ENCODE assay signal across 22 mouse cellular contexts in genomic region chr11:104560971-104561370, GRCm38 (mm10). TPM values are rescaled to one million over a fixed set of nuclear protein-coding genes. Genes with fewer than 3 reads are reported as not detected.
A peak's percentile ranks its signal among the peaks of the same experiment; 100 is the strongest.
DNase-seq lines count a peak whose midpoint lies in the region; ATAC-seq and TF ChIP-seq lines count a peak whose summit lies in the region.
"Had no signal": no experiment of that assay in that cellular context is flagged by ENCODE, and none has a peak within 500 bp of the region (broad histone marks: within the 10 kb centered on the region; RNA-seq: fewer than 3 reads in every experiment).

No protein-coding gene starts in this region.

- H3K9me3 ChIP-seq in heart, embryonic 12.5 days (replicated peaks) = no peaks in the 10 kb centered on the region
- H3K9me3 ChIP-seq in liver, postnatal 0 days (ENCODE audit: low read length) = no peaks in the 10 kb centered on the region
- H3K9me3 ChIP-seq: embryonic facial prominence, embryonic 13.5 days; hindbrain, embryonic 10.5 days; limb, embryonic 12.5 days; liver, embryonic 12.5 days; lung, embryonic 15.5 days had no signal

- no peaks in the 10 kb centered on the region for H3K36me3 ChIP-seq in heart, embryonic 12.5 days
- H3K36me3 ChIP-seq in liver, postnatal 0 days (replicated peaks; ENCODE audit: insufficient read depth, low read length) = no peaks in the 10 kb centered on the region
- H3K36me3 ChIP-seq: embryonic facial prominence, embryonic 13.5 days; hindbrain, embryonic 10.5 days; limb, embryonic 12.5 days; liver, embryonic 12.5 days; lung, embryonic 15.5 days had no signal

- WGBS in heart, embryonic 12.5 days = 15% methylated on average over 2 of the region's 2 CpGs
- 61% methylated on average over 2 of the region's 2 CpGs for WGBS in liver, postnatal 0 days (ENCODE audit: insufficient replicate concordance)

- intact Hi-C loops in heart, postnatal 36 days (cut with DNase I) = no loop called here

- H3K27ac ChIP-seq in heart, embryonic 12.5 days (ENCODE audit: poor library complexity, severe bottlenecking) = peak overlapping the region; percentile 86
- H3K27ac ChIP-seq in liver, postnatal 0 days (ENCODE audit: low read depth) = no peak overlapping the region
- H3K27ac ChIP-seq: embryonic facial prominence, embryonic 13.5 days; hindbrain, embryonic 10.5 days; hindbrain, postnatal 0 days; limb, embryonic 12.5 days; liver, embryonic 12.5 days; lung, embryonic 15.5 days had no signal

- H3K4me2 ChIP-seq in heart, embryonic 12.5 days = peak overlapping the region; percentile 21; the same call in 1 of the 2 replicates
- no peak overlapping the region for H3K4me2 ChIP-seq in liver, postnatal 0 days (ENCODE audit: low read depth, low read length)
- H3K4me2 ChIP-seq: embryonic facial prominence, embryonic 13.5 days; limb, embryonic 12.5 days; liver, embryonic 12.5 days; lung, embryonic 15.5 days had no signal

- H3K4me1 ChIP-seq in heart, embryonic 12.5 days (replicated peaks) = peaks cover 52% of the 10 kb centered on the region
- no peaks in the 10 kb centered on the region; the same call in 1 of the 2 replicates for H3K4me1 ChIP-seq in liver, postnatal 0 days (ENCODE audit: insufficient read depth)
- H3K4me1 ChIP-seq: embryonic facial prominence, embryonic 13.5 days; limb, embryonic 12.5 days; lung, embryonic 15.5 days had no signal

- DNase-seq in adrenal gland, adult 2 months = peak; percentile 35
- no peak for DNase-seq in adrenal gland, postnatal 4 days (ENCODE audit: low spot score in 2 of 2)
- DNase-seq in heart, postnatal 36 days = no peak
- peak; percentile 40 for DNase-seq in fibroblast of lung, adult 2 months (ENCODE audit: low read depth)
- no peak for DNase-seq in left cerebral cortex, adult 11 months (ENCODE audit: low spot score)
- no peak for DNase-seq in liver, postnatal 0 days
- DNase-seq: cerebellum, adult 11 months; cerebellum, postnatal 14 days; lung, postnatal 4 days; right cerebral cortex, adult 18-20 months; thymus, postnatal 14 days had no signal

- no peaks in the 10 kb centered on the region for H3K27me3 ChIP-seq in heart, embryonic 12.5 days (replicated peaks)
- no peaks in the 10 kb centered on the region for H3K27me3 ChIP-seq in liver, postnatal 0 days (ENCODE audit: insufficient read depth, low read length)
- H3K27me3 ChIP-seq: CH12.LX; embryonic facial prominence, embryonic 13.5 days; limb, embryonic 12.5 days; lung, embryonic 15.5 days had no signal

- no peak overlapping the region for H3K4me3 ChIP-seq in heart, embryonic 12.5 days
- no peak overlapping the region for H3K4me3 ChIP-seq in liver, postnatal 0 days (ENCODE audit: low read depth, low read length)
- H3K4me3 ChIP-seq: embryonic facial prominence, embryonic 13.5 days; hindbrain, embryonic 10.5 days; limb, embryonic 12.5 days; liver, embryonic 12.5 days; lung, embryonic 15.5 days had no signal

- no peak for TF ChIP-seq CTCF in liver, postnatal 0 days (IDR thresholded peaks at IDR 0.05; ENCODE audit: low read depth)

- H3K9ac ChIP-seq in heart, embryonic 12.5 days = no peak overlapping the region
- no peak overlapping the region for H3K9ac ChIP-seq in liver, postnatal 0 days (replicated peaks)
- H3K9ac ChIP-seq: embryonic facial prominence, embryonic 13.5 days; limb, embryonic 12.5 days; liver, embryonic 12.5 days; lung, embryonic 15.5 days had no signal

- no peak for ATAC-seq in heart, embryonic 12.5 days (ENCODE audit: insufficient number of reproducible peaks, low FRiP score)
- no peak for ATAC-seq in liver, postnatal 0 days
- no peak for ATAC-seq in granulocyte monocyte progenitor cell, adult 5-6 weeks (replicated peaks; ENCODE audit: poor library complexity, severe bottlenecking)
- ATAC-seq: forebrain, embryonic 16.5 days; hindbrain, postnatal 0 days; intestine, postnatal 0 days; liver, embryonic 12.5 days had no signal

- no peak for TF ChIP-seq EP300 in liver, postnatal 0 days (IDR thresholded peaks at IDR 0.05; ENCODE audit: low read depth)

RNA-seq across cellular contexts. Expression of gene Myl4, which starts 10.5 kb away (rescaled TPM):
- 1 to 10 TPM; 2.2 to 3.1 TPM for total RNA-seq in adrenal gland, adult 2 months (2021)
- 0.40 and 1.6 TPM in 2 replicates for polyA plus RNA-seq in adrenal gland, adult 2 months (2012; rRNA removed)
- 10 to 100 TPM in 1 of 2 experiments, 1 to 10 TPM in 1; 5.4 to 15.4 TPM for total RNA-seq in adrenal gland, postnatal 4 days (2021)
- polyA plus RNA-seq in heart, embryonic 12.5 days (2016; fragmentation: Nextera tagmentation; extraction: Ambion mirVana) = 2,473 and 2,477 TPM in 2 replicates
- total RNA-seq in heart, postnatal 36 days (2021) = 100 to 1,000 TPM; 628 to 806 TPM
- polyA plus RNA-seq in liver, postnatal 0 days (2015; fragmentation: Nextera tagmentation; extraction: Ambion mirVana) = 8.1 and 8.3 TPM in 2 replicates
- 2.2 and 5.2 TPM in 2 replicates for total RNA-seq in granulocyte monocyte progenitor cell, adult 5-6 weeks (2014; fragmentation: Nextera tagmentation)
- 1.2 and 1.6 TPM in 2 replicates for total RNA-seq in granulocyte monocyte progenitor cell, adult 5-6 weeks (2017)

RNA-seq across cellular contexts. Expression of gene Cdc27, which starts 10.6 kb away (rescaled TPM):
- total RNA-seq in adrenal gland, adult 2 months (2021) = 10 to 100 TPM; 69.2 to 76.1 TPM
- 1.9 and 2.2 TPM in 2 replicates for polyA plus RNA-seq in adrenal gland, adult 2 months (2012; rRNA removed)
- 10 to 100 TPM; 62.1 to 64.1 TPM for total RNA-seq in adrenal gland, postnatal 4 days (2021)
- 37.6 and 40.6 TPM in 2 replicates for polyA plus RNA-seq in heart, embryonic 12.5 days (2016; fragmentation: Nextera tagmentation; extraction: Ambion mirVana)
- total RNA-seq in heart, postnatal 36 days (2021) = 10 to 100 TPM; 27.2 to 31.1 TPM
- 12.3 and 13.8 TPM in 2 replicates for polyA plus RNA-seq in liver, postnatal 0 days (2015; fragmentation: Nextera tagmentation; extraction: Ambion mirVana)
- 41.5 and 47.6 TPM in 2 replicates for total RNA-seq in granulocyte monocyte progenitor cell, adult 5-6 weeks (2014; fragmentation: Nextera tagmentation)
- total RNA-seq in granulocyte monocyte progenitor cell, adult 5-6 weeks (2017) = 44.2 and 60.1 TPM in 2 replicates

RNA-seq across cellular contexts. Expression of gene Itgb3, which starts 46.8 kb away (rescaled TPM):
- total RNA-seq in adrenal gland, adult 2 months (2021) = 10 to 100 TPM in 1 of 2 experiments, 1 to 10 TPM in 1; 4.9 to 11.2 TPM
- polyA plus RNA-seq in adrenal gland, adult 2 months (2012; rRNA removed) = 3.3 and 3.7 TPM in 2 replicates
- 10 to 100 TPM; 12.9 to 16.6 TPM for total RNA-seq in adrenal gland, postnatal 4 days (2021)
- 9.6 and 11.9 TPM in 2 replicates for polyA plus RNA-seq in heart, embryonic 12.5 days (2016; fragmentation: Nextera tagmentation; extraction: Ambion mirVana)
- total RNA-seq in heart, postnatal 36 days (2021) = 1 to 10 TPM; 3.0 to 3.3 TPM
- polyA plus RNA-seq in liver, postnatal 0 days (2015; fragmentation: Nextera tagmentation; extraction: Ambion mirVana) = 13.6 and 16.0 TPM in 2 replicates
- total RNA-seq in granulocyte monocyte progenitor cell, adult 5-6 weeks (2014; fragmentation: Nextera tagmentation) = 1.9 and 3.9 TPM in 2 replicates
- total RNA-seq in granulocyte monocyte progenitor cell, adult 5-6 weeks (2017) = 5.5 and 7.2 TPM in 2 replicates

Comparison
In these comparisons a context has a peak if more than half of its experiments do, and no peak if none do; other contexts are left out.
1. DNase-seq: peak in adrenal gland, adult 2 months (single experiment) and fibroblast of lung, adult 2 months (single experiment); none in adrenal gland, postnatal 4 days (0 of 2), heart, postnatal 36 days (0 of 2), left cerebral cortex, adult 11 months (single experiment) and liver, postnatal 0 days (single experiment).
2. RNA of gene Myl4, which starts 10.5 kb away (total RNA-seq): 628 to 806 TPM in heart, postnatal 36 days; 5.4 to 15.4 TPM in adrenal gland, postnatal 4 days, 1.2 to 5.2 TPM in granulocyte monocyte progenitor cell, adult 5-6 weeks and 2.2 to 3.1 TPM in adrenal gland, adult 2 months; every median in the first group is over 10 times any median in the second.